Mouse (Mus musculus): ENCODE results near the gene Ms4a8a. TPM values are rescaled to one million over a fixed set of nuclear protein-coding genes. Genes with fewer than 3 reads are reported as not detected.
"Not testable (repeated sequence)": the region's sequence is repeated elsewhere in the genome, so short reads cannot be mapped to it uniquely, and the experiment has no call there.

Gene Ms4a8a
- total RNA-seq (2021) = not detected

DNA sequence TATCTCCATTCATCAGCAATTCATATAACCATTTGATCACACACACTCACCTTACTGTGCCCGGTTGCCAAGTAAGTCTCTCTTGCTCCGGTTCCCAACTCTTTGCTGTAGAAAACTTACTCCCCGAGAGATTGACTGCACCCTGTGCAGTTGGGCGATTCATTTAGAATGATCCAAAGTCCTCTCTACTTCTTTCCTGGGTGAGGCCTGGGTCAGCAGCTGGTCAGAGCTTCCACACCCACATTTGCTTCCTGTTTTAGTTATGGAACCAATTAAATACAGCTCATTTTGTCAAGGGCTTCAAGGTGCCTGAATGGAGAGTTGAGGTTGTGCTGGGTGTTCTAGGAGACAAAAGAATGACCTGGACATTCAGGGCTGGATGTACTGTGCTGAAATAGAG lies at the start of gene Ms4a8a:
Gene Ms4a8a, minus strand, starts transcription at position 169 of the 400 bp plus-strand sequence.
- DNase-seq (ENCODE audit: extremely low spot score in 1 of 2, low spot score in 1 of 2) = no peak

DNA sequence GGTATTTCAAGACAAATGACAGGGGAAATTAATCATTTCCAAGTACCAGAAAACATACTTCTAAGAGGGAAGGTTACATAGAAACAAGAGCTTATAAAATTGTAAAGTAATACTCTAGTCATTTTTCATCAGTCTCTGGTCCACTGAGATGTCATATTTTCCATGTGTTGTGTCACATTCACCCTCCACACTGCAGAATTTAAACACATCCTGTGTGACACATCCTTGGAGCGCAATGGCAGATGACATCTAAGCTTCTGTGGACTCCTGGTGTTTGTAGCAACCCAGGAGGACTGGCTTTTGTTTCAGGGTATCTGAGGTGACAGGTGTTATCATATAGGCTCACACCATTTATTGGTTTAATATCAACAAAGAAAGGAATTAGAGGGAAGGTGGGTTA lies 48.8 kb upstream of the Ms4a8a start:
- DNase-seq (ENCODE audit: extremely low spot score in 1 of 2, low spot score in 1 of 2) = no peak

- DNase-seq (ENCODE audit: extremely low spot score in 1 of 2, low spot score in 1 of 2) = not testable (repeated sequence)
Observed at GRCm38 (mm10) chr19:11121016-11121420, 40.1 kb upstream of the Ms4a8a start.

DNA sequence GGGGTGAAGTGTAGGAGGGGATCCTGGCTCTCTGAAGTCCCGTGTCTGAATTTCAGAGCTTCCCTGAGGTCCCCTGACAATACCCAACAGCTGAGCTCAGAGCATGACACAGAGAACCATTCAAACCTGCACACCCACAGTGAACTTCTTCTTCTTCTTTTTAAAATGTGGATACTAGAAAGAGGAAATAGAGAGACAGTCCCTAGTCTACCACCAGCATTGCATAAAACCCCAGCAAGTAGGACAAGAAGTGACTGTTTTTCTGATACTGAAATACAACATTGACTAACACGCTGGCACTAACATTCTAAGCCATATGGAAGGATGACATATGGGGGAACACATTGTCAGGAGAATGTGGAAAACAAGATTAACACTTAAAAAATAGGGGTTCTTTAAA lies 38.4 kb upstream of the Ms4a8a start:
- DNase-seq (ENCODE audit: extremely low spot score in 1 of 2, low spot score in 1 of 2) = no peak

DNA sequence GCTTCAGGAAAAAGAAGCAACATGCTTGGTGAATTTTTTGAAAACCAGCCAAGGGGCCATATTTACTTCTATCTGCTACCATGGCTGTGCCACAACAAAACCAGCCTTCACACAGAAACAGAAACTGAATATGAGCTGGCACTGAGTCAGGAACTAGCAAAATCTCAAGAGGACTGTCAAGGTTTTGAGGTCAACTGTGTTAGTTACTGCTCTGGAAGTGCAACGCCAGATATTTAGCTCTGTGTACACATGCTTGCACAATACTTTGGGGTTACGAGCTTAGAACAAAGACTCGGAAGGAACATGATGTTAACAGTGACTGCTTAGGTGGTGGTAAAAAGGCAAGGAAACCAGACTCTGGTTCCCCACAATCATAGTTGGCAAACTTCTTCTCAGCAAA lies 26.8 kb upstream of the Ms4a8a start:
- no peak for DNase-seq (ENCODE audit: extremely low spot score in 1 of 2, low spot score in 1 of 2)

DNA sequence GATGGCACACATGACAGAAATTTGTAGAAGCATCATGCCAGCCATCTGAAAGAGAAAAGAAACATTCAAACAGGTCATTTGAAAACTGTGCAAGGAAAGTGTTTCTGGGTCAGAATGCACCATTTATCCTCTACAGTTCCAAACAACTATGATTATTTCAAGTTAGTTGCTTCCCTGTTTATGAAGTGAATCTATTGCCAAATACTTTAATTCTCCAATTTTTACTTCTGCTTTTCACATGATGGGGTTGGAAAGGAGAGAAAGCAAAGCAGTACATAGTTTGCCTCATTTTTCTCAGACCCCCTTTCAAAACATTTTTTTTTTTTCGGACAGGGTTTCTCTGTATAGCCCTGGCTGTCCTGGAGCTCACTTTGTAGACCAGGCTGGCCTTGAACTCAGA lies 21.0 kb upstream of the Ms4a8a start:
- DNase-seq (ENCODE audit: extremely low spot score in 1 of 2, low spot score in 1 of 2) = no peak

- DNase-seq (ENCODE audit: extremely low spot score in 1 of 2, low spot score in 1 of 2) = no peak
Observed at GRCm38 (mm10) chr19:11098401-11098800, 17.5 kb upstream of the Ms4a8a start.

GRCm38 (mm10) chr19:11092131-11092530 lies 11.2 kb upstream of the Ms4a8a start:
- DNase-seq (ENCODE audit: extremely low spot score in 1 of 2, low spot score in 1 of 2) = not testable (repeated sequence)

GRCm38 (mm10) chr19:11070364-11070763 lies 10.5 kb downstream of the Ms4a8a start:
- no peak for DNase-seq (ENCODE audit: extremely low spot score in 1 of 2, low spot score in 1 of 2)

DNA sequence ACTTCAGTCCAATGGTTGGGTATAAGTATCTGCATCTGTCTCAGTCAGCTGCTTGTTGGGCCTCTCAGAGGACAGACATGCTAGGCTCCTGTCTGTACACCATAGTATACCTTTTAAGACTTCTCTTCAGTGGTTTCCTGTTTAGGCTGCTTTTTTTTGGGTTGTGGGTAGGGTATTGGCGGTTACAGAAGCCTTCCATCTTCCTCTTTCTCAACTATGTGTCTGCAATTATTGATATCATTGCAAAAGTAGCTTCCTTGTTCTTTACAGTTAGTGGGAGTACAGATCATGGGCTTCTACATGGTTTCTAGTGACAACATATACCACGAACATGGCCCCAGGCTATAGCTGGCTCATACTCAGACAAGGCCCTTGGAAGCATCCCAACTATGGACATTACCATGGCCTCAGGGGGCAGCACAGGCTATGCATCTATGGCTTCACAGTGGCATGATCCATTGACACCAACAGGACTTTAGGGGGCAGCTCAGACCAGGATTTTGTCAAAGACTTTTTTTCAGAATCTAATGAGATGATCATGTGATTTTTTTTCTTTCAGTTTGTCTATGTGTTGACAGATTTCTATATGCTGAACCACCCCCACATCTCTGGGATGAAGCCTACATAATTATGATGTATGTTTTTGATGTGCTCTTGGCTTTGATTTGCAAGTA lies 15.6 kb downstream of the Ms4a8a start:
- DNase-seq (ENCODE audit: extremely low spot score in 1 of 2, low spot score in 1 of 2) = no peak

DNA sequence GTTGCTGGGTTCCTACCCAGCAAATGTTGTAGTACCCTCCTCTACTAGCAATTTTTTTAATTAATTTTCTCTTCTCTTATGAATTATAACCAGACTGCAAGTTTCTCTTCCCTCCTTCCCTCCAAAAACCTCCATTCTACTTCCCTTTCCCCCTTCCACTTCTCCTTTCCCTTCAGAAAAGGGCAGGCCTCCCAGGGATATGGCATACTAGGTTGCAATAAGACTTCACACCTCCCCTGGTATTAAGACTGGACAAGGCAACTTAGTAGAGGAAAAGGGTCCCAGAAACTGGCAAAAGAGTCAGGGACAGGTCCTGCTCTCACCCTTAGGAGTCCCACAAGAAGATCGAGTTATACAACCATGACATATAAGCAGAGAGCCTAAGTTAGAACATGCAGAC lies 20.0 kb downstream of the Ms4a8a start:
- DNase-seq (ENCODE audit: extremely low spot score in 1 of 2, low spot score in 1 of 2) = no peak

DNA sequence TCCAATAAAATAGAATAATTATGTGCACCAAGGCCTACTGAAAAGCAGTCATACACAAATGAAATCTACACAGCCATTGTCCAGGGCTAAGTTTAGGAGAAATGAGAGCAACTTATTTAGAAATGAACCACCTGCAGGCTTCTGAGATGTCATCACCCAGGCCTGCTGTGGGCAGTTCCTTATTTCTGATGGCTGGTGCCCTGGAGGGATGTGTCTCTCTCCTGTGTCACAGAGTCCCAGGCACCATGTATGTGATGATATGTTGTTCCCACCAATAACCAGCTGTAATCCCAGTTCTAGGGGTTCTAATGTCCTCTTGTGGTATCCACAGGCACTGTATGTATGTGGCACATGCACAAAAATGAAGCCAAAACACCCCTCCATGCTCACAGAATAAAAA lies 20.9 kb downstream of the Ms4a8a start:
- no peak for DNase-seq (ENCODE audit: extremely low spot score in 1 of 2, low spot score in 1 of 2)

- not testable (repeated sequence) for DNase-seq (ENCODE audit: extremely low spot score in 1 of 2, low spot score in 1 of 2)
Observed at GRCm38 (mm10) chr19:11055700-11056099, 25.2 kb downstream of the Ms4a8a start.

DNA sequence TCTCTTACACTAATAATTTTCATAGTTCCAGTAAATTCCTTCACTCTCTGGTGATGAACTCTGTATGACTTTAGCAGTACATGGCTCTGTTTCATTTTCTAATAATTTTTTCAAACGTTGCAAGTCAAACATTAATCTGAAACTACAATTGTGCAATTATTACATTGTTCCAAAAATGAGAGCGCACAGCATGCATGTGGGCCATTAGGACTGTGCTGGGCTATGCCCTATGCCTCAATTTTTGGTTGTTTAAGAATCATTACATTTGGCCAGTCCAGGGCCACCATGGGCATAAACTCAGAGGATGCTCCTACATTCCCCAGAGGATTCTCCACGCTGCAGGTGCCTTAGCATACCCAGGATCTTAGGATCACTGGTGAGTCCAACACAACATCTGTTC lies 27.6 kb downstream of the Ms4a8a start:
- no peak for DNase-seq (ENCODE audit: extremely low spot score in 1 of 2, low spot score in 1 of 2)

DNA sequence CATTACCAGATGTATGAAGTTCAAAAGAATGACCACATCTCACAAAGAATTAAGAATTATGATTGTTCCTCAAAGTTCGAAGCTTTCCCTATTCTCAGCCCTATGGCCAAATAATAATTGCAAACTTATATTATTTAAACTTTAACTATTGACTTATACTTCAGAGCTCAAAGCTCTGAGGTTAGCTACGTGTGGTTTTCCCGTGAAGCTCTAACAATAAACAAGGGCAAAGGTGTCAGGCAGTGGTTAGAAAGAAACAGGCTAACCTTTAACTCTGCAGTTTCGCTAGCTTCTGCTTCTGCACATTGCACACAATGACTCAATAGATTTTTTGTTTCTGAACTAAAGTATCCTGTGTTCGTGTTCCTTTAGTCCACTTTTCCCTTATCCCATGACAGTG lies 28.0 kb downstream of the Ms4a8a start:
- DNase-seq (ENCODE audit: extremely low spot score in 1 of 2, low spot score in 1 of 2) = no peak

- no peak for DNase-seq (ENCODE audit: extremely low spot score in 1 of 2, low spot score in 1 of 2)
Observed at GRCm38 (mm10) chr19:11050286-11050685, 30.6 kb downstream of the Ms4a8a start.

DNA sequence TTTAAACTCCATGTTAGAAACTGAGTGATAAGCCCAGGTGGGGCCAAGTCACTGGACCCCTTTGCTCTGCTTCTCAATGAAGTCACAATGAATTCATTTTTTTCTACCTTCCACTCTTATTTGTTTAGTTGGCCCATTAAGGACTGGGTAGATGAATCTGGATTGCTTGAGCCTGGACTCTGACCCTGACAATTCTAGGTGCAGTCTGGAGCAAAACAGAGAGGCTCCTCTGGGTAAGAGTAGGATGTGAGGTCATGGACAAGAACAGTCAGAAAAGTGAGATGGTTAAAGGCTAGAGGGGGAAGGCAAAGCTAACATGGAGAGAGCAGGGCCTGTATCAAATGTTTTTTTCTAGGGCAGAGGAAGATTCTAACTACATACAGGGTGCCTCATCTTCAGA lies 31.5 kb downstream of the Ms4a8a start:
- no peak for DNase-seq (ENCODE audit: extremely low spot score in 1 of 2, low spot score in 1 of 2)

- DNase-seq (ENCODE audit: extremely low spot score in 1 of 2, low spot score in 1 of 2) = no peak
Observed at GRCm38 (mm10) chr19:11048503-11048902, 32.4 kb downstream of the Ms4a8a start.

DNA sequence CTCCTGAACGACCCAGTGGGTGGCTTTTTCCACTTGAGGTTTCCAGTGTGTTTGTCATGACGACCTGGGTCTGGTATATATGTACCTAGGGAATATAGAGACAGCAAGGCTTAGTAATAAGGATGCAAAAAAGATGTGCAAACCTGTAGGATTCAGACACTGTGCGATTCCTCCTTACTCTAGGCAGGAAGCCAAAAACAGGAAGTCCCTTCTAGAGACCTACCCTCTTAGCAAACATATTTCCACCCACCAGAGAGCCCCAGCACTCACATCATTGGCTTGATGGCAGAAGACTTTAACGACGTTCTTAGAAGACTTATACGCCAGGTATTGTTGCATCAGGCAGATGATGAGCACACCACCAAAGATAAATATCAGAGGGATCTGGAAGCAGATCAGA lies 32.9 kb downstream of the Ms4a8a start:
- no peak for DNase-seq (ENCODE audit: extremely low spot score in 1 of 2, low spot score in 1 of 2)

- DNase-seq (ENCODE audit: extremely low spot score in 1 of 2, low spot score in 1 of 2) = peak in 1 of 2 experiments; percentile 23
Observed at GRCm38 (mm10) chr19:11044996-11045711, 35.7 kb downstream of the Ms4a8a start.

- no peak for DNase-seq (ENCODE audit: extremely low spot score in 1 of 2, low spot score in 1 of 2)
Observed at GRCm38 (mm10) chr19:11044671-11044995, 36.3 kb downstream of the Ms4a8a start.

GRCm38 (mm10) chr19:11037570-11037969 lies 43.3 kb downstream of the Ms4a8a start:
- DNase-seq (ENCODE audit: extremely low spot score in 1 of 2, low spot score in 1 of 2) = no peak

All from layer of hippocampus, postnatal 25 days (tissue).